Mouse (Mus musculus) hindlimb bud, embryonic 11.5 days (tissue): ENCODE results near the gene Gm10972.
"Not testable (repeated sequence)": the region's sequence is repeated elsewhere in the genome, so short reads cannot be mapped to it uniquely, and the experiment has no call there.

Source experiments
- DNase-seq: peaks from one replicate; pipeline ENCODE4 v3.0.0-alpha.2; 2012; ENCODE audit warnings: low read depth, low spot score; ENCODE audit errors: extremely low spot score

Gene Gm10972

DNA sequence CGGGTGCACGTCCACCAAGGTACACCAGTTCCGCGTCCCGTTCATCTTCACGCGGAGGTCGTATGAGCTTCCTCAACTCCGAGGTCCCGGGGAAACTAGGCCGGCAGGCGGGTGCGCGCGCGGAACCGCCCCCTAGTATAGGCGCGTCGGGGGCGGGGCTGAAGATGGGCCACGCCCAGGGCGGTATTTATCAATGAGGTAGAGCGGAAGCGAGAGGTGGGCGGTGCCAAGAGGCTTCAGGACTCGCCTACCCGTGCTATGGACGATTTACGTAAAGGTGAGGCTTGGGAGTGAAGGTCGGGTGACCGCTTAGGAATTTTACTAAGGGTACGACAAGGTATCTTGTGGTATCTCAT lies 15.8 kb downstream of the Gm10972 start, which contains the start of gene Tuft1:
Gene Tuft1, minus strand, starts transcription at position 133 of the 356 bp plus-strand sequence.
- DNase-seq = not testable (repeated sequence)

DNA sequence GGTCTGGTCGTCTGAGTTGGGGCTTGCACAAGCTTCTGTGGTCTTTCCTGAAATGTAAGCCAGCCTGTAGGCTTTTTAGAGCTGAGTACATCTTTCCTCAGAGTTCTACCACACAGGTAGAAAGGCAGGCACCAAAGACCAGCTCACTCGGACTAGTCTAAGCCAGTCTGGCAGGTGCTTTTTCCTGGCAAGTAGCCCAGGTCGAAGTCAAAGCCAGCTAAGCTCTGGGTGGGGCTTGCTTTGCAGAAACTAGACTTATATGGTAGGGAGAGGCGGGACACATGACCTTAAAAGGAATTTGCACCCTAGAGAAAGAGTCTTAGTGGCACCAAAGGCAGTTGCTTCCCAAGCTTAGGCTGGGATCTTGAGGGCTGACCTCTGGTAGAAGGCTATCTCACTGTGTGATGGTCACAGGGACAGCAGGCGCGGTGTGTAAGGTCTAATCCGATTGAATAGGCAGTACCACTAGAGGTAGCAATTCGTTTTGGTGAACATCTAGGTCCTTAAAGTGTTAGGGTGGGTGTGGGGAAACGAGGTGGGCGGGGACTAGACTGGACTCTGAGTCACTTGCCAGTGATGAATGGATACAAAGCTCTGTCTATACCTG lies 16.3 kb downstream of the Gm10972 start:
- DNase-seq = not testable (repeated sequence)

DNA sequence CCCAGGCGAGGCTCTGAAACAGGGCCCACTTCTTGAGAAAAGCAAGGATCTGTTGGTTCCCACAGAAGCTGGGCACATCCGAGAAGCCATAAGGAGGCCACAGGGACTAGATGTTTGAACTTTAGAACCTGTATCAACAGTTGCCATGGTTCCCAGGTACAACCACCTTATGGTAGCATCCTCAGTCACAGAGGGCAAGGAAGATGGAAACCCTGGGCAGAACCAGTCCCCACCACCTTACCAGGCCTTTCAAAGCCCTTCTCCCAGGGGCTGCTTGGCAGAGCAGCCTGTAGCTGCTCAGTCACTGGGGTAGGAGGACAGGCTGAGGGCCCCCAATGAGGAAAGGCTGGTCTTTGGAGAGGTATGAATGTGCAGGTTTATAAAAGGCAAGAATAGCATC lies 17.9 kb downstream of the Gm10972 start:
- not testable (repeated sequence) for DNase-seq

GRCm38 (mm10) chr3:94665060-94665802 lies 22.3 kb downstream of the Gm10972 start:
- not testable (repeated sequence) for DNase-seq

DNA sequence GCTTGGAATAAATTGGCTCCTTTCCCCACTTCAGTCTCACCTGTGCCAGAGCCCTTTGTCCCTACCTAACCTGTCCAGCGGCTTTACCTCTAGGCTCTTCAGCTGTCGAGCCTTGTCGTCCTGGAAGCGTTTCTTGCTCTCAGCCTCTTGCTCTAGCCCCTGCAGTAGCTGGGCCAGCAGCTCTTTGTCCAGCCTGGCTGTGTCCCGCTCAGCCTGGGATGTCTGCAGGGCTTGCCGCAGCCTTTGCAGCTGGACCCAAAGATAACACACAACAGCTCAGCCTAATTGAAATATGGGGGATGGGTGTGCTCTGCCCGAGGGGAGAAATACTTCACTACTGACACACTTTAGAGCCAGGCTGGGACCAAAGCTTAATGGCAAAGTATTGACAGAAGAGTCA lies 23.0 kb downstream of the Gm10972 start:
- not testable (repeated sequence) for DNase-seq

DNA sequence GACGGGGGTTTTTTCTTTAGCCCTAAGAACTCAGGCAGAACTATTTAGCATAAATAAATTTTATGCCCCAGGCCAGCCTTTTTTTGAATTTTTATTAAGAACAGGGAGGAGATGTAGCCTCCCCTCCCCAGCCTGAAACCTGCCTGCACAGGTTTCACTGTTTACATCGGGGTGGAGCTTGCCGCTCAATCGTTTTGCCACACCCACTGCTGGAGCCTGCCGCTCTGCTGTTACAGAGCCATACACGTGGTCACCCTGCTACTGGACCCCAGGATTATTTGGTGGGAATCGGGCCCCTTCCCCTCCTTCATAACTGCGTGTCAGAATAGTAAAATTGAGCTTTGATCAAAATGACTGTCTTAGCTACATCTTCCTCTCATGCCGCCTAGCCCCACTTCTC lies 32.2 kb downstream of the Gm10972 start:
- not testable (repeated sequence) for DNase-seq

GRCm38 (mm10) chr3:94679351-94679841 lies 36.5 kb downstream of the Gm10972 start:
- no peak for DNase-seq

DNA sequence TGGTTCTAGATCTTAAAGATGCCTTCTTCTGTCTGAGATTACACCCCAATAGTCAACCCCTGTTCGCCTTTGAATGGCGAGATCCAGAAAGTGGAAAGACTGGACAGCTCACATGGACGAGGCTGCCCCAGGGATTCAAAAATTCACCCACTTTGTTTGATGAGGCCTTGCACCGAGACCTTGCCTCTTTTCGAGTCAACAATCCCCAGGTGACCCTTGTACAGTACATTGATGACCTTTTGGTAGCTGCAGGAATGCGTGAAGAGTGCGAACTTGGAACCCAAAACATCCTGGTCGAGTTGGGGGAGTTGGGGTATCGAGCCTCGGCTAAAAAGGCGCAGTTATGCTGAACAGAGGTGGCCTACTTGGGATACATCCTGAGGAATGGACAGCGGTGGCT lies 37.1 kb downstream of the Gm10972 start:
- not testable (repeated sequence) for DNase-seq

DNA sequence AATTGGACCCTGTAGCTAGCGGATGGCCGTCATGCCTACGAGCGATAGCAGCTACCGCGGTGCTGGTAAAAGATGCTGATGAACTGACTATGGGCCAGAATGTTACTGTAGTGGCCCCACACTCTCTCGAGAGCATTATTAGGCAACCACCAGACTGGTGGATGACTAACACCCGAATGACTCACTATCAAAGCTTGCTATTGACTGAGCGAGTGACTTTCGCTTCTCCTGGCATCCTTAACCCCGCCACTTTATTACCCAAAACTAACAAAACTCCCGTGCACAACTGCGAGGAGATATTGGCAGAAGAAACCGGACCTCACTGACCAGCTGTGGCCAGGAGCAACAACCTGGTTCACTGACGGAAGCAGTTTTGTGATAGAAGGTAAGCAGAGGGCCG lies 37.9 kb downstream of the Gm10972 start:
- DNase-seq = no peak

DNA sequence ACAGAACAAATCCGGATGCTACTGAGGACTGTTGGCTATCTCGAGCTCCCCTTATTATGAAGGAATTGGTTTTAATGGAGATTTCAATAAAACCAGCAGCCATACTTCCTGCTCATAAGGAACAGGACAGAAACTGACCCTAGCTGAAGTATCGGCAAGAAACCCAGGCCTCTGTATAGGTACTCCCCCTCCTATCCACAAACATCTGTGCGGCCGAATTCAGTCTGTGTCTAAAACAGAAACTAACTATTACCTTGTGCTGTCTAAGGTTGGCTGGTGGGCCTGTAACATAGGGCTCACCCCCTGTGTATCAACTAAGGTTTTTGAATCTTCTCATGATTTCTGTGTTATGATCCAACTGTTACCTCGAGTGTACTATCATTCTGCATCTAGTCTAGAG lies 40.7 kb downstream of the Gm10972 start:
- DNase-seq = no peak

DNA sequence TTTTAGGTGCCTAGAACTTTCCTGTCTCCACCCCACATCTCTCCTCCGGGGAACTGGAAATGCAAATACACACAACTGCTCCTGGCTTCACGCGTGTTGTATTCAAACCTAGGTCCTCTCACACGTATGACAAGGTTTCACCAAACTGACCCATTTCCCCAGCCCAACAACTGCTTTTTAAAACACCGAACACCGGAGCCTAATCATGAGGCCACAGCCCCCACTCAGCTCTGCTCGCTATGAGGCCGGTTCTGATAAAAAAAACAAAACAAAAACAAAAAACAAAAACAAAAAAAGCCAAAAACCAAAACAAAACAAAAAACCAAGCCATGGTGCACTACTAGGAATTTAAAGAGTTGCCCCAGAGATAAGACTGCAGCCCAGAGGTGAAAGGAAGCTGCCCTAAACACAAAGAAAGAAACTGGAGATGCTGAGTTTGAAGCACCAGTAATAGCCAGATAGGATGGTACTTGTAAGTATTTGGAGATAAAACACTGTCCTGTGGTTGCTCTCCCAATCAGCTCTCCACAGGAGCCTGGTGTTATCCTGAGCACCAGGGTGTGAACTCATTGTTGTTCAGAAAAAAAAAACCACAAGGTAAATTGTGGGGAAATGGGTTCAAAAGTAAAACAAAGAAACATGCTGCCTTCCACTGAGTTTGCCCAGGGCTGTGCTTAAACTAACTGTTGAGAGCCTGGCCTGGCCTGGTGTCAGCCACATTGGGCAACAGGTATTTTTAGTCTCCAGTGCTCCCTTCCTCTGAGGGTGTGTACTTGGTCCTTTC lies 43.3 kb downstream of the Gm10972 start:
- not testable (repeated sequence) for DNase-seq

- DNase-seq = not testable (repeated sequence)
Observed at GRCm38 (mm10) chr3:94688698-94689097, 45.8 kb downstream of the Gm10972 start.

GRCm38 (mm10) chr3:94689195-94689594 lies 46.3 kb downstream of the Gm10972 start:
- DNase-seq = not testable (repeated sequence)

DNA sequence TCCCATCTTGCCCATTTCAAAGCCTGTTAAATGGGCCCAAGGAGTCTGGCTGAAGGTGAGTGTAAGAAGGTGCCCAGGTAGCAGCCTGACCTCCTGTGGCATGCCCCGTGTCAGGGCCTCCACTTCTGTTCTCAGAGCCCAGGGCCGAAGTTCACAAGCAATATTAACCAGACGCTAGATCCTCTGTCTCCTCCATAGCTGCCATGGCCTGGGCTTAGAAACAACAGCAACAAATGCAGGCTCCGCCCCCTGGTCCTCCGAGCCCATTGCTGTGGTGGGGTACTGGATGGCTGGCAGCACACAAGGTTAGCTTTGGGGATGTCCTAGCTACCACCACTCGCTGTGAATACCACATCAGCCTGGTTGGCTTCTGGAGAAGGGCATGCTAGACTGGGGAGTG lies 47.2 kb downstream of the Gm10972 start:
- DNase-seq = not testable (repeated sequence)

DNA sequence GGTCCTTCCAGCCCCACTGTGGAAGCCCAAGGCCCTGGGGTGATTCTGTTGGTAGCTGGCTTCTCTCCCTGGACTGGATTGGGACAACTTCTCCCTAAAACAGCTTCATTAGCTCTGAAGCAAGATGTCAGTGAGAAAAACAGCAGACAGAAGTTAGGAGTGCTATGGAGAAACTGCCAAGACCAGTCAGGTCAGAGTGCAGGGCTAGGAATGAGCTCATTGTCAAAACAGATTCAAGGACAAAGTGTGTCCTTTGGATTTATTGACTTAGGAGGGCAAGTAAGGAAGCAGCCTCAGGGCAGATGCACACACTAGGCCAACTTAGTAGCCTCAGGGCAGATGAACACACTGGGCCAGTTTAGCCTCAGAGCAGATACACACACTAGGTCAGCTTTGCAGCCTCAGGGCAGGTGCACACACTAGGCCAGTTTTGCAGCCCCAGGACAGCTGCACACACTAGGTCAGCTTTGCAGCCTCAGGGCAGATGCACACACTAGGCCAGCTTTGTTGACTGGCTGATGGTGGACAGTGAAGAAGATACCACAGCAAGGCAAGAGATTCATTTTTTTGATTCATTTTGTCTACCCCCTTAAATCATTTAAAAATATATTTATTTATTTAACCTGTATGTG lies 47.8 kb downstream of the Gm10972 start:
- DNase-seq = no peak

GRCm38 (mm10) chr3:94691694-94692093 lies 48.8 kb downstream of the Gm10972 start:
- DNase-seq = not testable (repeated sequence)
